Mouse (Mus musculus) layer of hippocampus, adult 2 months (tissue): ENCODE data around the gene Rad51b. TPM values are rescaled to one million over a fixed set of nuclear protein-coding genes. Genes with fewer than 3 reads are reported as not detected.

Experiments used
- DNase-seq, 2 experiments: peaks; one replicate each; pipeline ENCODE4 v3.0.0; 2022; ENCODE audit warnings: low spot score in 2 of 2
- H3K27ac ChIP-seq: fragments of 200-600 bp; 2 replicates; pipeline ENCODE4 v1.8.1; 2022
- H3K4me3 ChIP-seq: fragments of 200-600 bp; 2 replicates; pipeline ENCODE4 v1.8.1; 2022; ENCODE audit warnings: mild to moderate bottlenecking
- CTCF ChIP-seq: fragments of 200-600 bp; conservative IDR thresholded peaks from 2 replicates; pipeline ENCODE4 v1.8.1; 2022; ENCODE audit warnings: antibody characterized with exemption, mild to moderate bottlenecking, moderate library complexity
- total RNA-seq, 2 experiments: library from RNA; stranded (reverse); gene quantifications; 2 replicates each; pipeline ENCODE4 v1.2.3; 2021

The Rad51b gene
- total RNA-seq, 2 experiments from 2014 or later, result 0.18 TPM; not detected in 1

DNA sequence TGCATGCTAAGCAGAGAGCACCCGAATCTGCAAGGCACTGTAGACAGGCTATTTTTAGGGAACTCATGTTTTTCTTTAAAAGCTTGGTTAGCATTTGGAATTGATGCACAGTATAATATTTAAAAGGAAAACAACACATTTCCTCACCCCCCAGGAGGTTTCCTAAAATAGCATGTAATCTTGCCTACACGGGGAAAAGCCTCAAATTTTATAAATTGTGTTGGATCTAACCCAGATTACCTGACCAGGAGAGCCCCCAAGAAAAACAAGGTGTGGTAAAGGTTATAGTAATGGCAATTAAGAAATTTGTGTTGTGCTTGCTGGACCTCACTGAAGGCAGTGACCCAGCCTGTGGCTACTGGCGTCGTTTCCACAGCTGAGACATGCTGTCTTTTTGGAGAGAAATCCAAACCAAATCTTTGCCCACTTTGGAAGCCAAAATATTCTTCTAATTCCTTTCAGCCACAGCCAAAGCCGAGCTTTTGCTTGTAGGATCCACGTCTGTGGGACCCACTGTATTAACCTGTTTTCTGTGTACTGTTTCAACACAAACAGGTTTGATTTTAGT is 282.0 kb downstream of the Rad51b start:
- no peak overlapping the region for H3K27ac ChIP-seq
- TF ChIP-seq CTCF, result no peak
- DNase-seq, result no peak
- no peak overlapping the region for H3K4me3 ChIP-seq

DNA sequence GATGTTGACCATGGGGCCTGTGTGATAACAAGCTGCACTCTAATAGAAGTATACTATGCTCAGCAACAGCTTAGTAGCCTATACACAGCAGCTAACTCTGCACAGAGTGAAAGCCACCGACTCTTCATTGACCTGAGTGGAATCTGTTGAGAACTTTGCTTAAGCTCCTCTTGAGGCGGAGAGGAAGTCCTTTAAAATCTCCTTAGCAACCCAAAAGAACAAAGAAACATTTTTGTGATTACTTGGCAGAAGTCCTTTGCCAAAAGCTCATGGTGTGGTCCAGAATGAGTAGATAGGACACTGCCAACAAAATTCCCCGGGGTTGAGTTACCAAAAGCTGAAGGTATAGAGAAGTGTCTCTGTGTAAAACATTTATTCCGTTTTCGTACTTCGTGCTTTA is 282.8 kb downstream of the Rad51b start:
- no peak for TF ChIP-seq CTCF
- DNase-seq, result no peak
- Histone ChIP-seq H3K4me3 (no peak overlapping the region), H3K27ac (no peak overlapping the region)

DNA sequence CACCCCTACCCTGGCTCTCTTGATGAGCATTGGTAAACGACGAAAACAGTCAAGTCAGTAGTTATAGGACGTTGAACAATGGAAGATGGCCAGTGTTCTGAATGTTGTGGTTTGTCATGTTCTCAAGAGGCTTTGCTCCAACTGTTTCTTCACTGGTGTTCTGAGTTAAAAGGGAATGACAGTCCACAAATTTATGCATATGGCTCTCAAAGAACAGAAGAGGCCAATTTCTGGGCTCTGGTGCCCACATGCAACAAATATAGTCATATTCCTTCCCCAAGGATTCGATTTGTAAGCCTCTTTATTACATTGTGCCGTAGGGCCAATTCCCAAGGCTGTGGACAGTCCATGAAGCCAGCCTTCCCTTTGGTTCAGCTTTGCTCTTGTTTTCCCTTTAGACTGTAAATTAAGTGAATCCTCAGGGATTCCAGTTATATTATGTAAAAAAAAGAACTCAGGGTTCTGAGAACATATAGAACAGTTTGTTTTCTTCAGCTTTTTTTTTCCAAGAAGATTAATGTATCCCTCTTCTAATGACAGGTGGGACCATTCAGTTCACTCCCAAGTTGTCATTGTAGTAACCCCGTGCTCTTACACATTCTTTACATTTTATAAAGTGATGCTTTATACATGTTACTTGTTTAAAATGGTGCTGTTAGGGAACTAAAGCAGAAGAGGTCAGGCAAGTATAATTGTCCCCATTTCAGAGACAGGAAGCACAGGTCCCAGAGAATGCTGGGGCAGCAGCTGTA is 287.6 kb downstream of the Rad51b start:
- no peak overlapping the region for H3K27ac ChIP-seq
- TF ChIP-seq CTCF, result no peak
- DNase-seq, result no peak
- no peak overlapping the region for H3K4me3 ChIP-seq

DNA sequence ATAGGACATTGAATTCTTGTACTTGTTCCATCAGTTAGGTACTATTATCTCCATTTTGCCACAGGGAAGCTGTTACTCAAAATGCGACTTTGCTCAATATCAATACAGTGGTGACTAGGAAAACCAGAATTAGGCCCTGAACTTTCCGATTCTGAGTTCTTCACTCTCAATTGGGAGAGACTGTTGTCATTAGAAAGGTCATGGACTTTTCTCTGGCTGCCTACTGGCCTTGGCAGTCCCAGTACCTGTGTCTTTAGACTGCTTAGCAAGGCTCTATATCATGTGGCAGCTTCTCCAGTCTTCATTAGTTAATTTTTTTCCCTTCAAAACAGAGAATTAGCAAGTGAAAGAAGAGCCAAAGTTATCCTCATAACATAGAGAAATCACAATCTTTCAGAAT is 288.3 kb downstream of the Rad51b start:
- H3K4me3 ChIP-seq, result no peak overlapping the region
- H3K27ac ChIP-seq, result no peak overlapping the region
- no peak for TF ChIP-seq CTCF
- DNase-seq, result no peak

DNA sequence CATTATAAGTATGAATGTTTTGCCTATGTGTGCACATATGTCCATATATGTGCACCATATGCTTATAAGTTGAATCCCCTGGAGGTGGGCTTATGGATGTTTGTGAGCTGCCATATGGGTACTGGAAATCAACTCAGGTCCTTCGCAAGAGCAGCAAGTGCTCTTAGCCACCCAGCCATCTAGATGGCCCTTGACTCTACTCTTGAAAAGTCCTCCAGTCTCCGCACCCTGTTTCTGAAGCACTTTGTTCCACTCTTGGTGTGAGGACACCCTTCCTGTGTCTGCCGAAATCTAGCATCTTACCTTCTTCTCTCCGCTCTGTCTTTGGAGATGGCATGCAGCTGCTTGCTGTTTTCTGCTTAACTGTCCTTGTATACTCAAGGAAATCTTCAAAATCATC is 291.7 kb downstream of the Rad51b start:
- no peak for DNase-seq
- H3K27ac ChIP-seq, result peak overlapping the region; percentile 52
- no peak overlapping the region for H3K4me3 ChIP-seq
- TF ChIP-seq CTCF, result no peak

DNA sequence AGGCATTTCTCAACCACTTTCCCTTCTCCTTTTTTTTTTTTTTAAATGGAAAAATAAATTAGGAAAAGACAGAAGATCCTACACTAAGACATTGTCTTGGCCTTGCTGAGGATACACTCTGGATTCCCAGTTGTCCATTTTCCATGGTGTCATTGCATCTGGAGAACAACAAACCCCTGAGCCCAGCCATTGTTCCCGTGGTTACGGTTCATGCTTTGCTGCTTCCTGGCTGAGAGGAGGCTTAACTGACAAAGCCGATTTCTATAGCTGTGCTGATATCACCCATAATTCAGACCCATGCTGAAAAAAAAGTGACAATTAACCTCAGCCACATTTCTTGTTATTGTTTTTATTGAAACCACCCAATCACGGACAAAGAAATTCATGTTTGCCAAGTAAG is 295.1 kb downstream of the Rad51b start:
- Histone ChIP-seq H3K4me3 (no peak overlapping the region), H3K27ac (no peak overlapping the region)
- TF ChIP-seq CTCF, result no peak
- DNase-seq, result no peak

DNA sequence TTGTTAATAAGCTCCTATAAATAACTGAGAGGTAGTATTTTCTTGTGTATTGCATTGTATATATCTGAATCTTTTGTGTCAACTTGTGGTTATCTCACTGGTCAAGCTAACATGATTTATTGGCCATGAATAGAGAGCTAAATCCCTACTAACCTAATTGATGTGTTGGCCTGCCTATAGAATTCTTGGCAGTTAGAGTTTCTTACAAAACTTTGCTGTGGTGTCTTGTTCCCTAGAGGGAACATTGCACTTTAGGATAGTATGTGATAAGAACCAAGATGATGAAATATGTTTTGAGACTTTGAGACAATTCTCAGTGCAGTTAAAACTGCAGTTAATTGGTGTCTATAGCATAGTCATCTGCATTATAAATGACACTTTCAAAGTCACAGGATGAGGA is 299.8 kb downstream of the Rad51b start:
- no peak for DNase-seq
- H3K27ac ChIP-seq, result no peak overlapping the region
- TF ChIP-seq CTCF, result no peak
- H3K4me3 ChIP-seq, result no peak overlapping the region

DNA sequence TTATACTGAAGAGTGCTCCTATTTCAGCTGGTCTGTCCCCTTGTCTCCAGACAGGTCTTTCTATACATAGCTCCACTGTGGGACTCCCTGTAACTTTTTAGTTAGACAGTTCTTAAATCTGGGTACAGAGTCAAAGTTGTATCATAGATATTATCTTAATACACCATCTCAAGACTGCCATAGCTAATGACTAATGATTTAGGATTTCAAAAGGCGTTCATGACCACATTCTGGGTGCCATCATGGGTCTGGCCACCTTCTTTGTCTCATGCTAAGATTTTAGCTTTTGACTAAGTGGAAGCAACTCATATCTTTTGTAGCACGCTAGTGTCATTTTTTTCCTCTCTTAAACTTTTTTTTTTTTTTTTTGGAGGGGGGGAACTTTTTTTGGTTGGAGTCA is 300.3 kb downstream of the Rad51b start:
- no peak for DNase-seq
- Histone ChIP-seq H3K4me3 (no peak overlapping the region), H3K27ac (no peak overlapping the region)
- no peak for TF ChIP-seq CTCF

DNA sequence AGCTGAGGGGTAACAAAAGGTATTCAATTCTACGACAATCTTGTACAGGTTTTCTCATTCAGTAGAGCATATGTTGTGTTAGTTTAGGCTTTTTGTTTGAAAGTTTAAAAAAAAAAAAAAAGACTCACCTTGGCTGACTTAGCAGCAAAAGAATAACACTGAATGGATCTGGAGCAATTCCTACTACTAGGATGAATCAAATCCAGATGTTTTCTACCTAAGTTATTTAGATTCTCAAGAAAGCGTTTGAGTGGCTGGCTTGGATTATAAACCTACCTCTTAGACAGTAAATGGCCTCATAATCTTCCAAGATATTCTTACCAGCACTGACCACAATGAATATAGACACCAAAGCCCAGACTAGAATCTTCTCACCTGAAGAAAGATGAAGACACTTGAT is 300.7 kb downstream of the Rad51b start:
- Histone ChIP-seq H3K27ac (no peak overlapping the region), H3K4me3 (no peak overlapping the region)
- DNase-seq, result no peak
- no peak for TF ChIP-seq CTCF

DNA sequence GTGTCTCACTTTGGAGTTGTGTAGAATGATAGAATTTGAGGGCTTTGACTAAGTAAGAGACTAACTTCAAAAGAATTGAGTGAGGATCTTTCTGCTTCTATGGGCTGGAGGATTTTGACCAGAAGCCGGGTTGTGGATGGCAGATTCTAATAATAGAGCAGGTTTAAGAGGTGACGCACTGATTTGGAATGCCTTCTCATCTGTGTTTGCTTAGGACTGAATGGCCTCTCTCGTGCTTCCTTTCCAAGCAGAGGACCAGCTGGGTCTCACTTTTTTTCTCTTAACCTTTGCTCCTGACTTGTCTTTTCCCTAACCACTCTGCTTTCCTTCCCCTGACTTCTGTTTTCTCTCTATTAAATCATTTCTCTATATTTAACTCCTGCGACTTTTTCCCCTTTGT is 301.4 kb downstream of the Rad51b start:
- Histone ChIP-seq H3K27ac (no peak overlapping the region), H3K4me3 (no peak overlapping the region)
- no peak for DNase-seq
- TF ChIP-seq CTCF, result no peak

DNA sequence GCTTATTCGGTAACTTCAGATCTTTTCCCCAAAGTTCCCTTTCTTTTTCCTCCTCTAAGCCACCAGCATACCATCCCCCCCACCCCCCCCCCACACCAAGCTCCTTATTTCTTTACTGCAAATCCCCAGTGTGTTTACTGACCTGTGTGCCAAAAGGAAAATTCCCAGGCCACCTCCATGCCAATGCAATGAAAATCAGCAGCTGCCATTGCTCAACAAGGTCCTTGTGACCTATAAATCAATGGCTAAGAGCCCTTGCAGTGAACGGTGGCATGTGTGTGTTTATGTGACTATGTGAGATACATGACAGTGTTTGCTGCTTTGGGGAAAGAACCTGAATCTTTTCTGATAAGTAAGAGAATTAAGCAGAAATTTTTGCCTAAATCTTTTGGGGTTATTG is 301.8 kb downstream of the Rad51b start:
- Histone ChIP-seq H3K27ac (no peak overlapping the region), H3K4me3 (no peak overlapping the region)
- no peak for TF ChIP-seq CTCF
- DNase-seq, result no peak

DNA sequence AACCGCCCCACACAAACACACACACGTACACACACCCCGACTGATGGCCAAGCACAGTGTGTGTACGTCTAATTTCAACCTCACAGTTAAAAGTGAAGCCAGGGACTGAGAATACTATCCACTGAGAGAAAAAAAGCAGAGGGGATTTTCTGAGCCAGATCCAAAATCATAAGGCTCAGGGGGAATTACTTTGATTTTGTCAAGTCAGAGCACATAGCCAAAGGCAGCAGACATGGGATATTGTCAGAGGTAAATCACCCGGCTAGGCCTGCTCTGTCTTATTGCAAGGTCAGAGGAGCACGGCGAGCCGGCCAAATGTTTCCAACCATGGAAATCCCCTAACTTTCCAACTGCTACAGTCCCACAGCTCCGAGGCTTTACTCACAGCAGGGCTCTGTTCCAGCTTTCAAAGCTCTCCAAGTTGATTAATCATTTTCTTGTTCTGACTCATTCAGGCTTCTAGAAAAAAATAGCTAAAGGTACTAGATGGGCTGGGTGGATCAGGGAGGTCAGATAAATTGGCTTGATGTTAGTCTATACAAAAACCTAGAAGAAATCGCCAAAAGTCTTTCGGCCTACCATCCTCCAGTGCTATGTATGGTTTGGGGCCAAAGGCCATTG is 303.2 kb downstream of the Rad51b start:
- DNase-seq, result no peak
- H3K27ac ChIP-seq, result no peak overlapping the region

DNA sequence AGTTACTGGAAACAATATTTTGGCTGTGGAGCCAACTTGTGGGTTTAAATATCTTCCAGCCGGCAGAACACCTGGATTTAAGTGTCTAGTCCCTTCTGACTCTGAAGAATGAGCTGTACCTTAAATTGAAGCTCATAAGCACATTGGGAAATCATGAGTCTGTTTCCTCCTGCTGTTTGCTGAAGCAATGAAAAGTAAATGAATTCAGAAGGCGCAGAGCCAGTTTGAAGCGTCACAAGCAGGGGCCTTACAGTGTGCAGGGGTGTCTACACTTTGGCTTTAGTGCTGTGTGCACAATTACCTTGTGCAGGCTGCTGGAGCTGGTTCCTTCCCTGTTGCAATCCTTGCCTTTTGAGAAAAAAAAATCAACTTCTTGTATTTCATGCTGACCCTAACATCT is 305.6 kb downstream of the Rad51b start:
- Histone ChIP-seq H3K4me3 (no peak overlapping the region), H3K27ac (no peak overlapping the region)
- TF ChIP-seq CTCF, result no peak
- DNase-seq, result no peak

More for the DNA sequence above, 303.2 kb downstream of the Rad51b start:
- H3K4me3 ChIP-seq, result no peak overlapping the region
- no peak for TF ChIP-seq CTCF

DNA sequence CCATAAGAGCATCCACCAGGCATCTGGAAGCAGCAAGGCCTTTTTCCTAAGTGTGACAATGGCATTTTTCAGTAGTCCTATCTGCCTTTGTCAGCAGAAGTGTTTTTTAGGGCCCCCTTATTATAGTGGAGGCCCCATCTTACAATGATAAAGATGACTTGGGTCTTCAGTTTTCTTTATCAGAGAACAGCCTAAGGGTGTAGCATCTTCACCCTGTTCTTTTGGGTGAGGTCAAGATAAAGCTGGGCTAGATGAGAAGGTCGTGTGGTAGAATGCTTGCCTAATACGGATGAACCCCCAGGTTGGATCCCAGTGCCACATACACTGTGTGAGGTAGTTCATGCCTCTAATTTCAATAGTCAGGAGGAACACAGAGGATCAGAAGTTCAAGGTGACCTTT is 307.8 kb downstream of the Rad51b start:
- no peak for TF ChIP-seq CTCF
- Histone ChIP-seq H3K27ac (no peak overlapping the region), H3K4me3 (no peak overlapping the region)
- DNase-seq, result no peak
